Mouse (Mus musculus) gastrocnemius, postnatal 36 days (tissue): ENCODE data around the gene Olfr811. TPM values are rescaled to one million over a fixed set of nuclear protein-coding genes. Genes with fewer than 3 reads are reported as not detected.

Source experiments
- DNase-seq, 2 experiments: peaks; one replicate each; pipeline ENCODE4 v3.0.0; 2022
- intact Hi-C: fragments of 180-260 bp; cut with DNase I; formaldehyde crosslinking; loops from one replicate; pipeline ENCODE4 v1.15.1; 2025
- long read RNA-seq, 2 experiments: library from polyadenylated mRNA; stranded (forward); transcript quantifications; one replicate each; pipeline ENCODE4 v2.0.0; 2021
- total RNA-seq, 2 experiments: library from RNA; stranded (reverse); gene quantifications; 2 replicates each; pipeline ENCODE4 v1.2.3; 2021

The Olfr811 gene
- not detected for total RNA-seq
- long read RNA-seq, experiment 1: 0 reads
- long read RNA-seq, experiment 2: 0 reads

DNA sequence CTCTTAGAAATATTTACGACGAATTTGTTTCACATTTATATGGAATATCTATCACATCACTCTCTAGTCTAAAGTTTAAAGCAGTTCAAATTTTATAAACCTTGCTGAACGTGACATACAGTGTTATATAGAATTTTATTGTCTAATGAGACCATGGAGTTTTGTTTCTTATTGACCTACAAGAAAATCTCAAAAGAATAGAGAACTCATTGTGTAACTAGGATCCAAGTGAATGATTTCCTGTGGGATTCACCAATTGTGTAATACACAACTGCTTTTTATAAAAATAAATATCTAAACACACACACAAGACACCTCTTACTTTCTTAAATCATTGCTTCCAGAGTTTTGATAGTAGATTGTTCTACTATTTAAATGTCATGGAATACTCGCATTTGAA lies at the start of gene Olfr811:
Gene Olfr811, minus strand, starts transcription at position 101 of the 400 bp plus-strand sequence.
- intact Hi-C loops: no loop called here
- no peak for DNase-seq

DNA sequence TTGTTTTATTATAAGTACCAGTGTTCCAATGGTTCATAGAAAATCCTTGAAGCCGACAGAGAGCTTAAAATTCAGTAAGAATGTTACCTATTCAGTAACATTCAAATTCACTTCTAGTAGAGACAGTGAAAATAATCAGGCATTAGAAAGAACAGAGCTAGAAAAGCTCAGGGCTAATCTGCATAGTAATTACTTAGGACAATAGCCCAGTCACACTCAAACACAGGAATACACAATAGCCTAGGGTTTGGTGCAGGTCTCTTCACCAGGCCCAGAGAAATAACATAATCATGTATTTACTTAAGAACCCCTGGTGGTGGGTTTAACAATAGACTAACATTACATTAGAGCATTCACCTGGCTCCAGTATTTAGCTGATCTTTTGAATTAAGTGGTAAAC lies 43.1 kb upstream of the Olfr811 start:
- DNase-seq: no peak
- intact Hi-C loops: no loop called here

DNA sequence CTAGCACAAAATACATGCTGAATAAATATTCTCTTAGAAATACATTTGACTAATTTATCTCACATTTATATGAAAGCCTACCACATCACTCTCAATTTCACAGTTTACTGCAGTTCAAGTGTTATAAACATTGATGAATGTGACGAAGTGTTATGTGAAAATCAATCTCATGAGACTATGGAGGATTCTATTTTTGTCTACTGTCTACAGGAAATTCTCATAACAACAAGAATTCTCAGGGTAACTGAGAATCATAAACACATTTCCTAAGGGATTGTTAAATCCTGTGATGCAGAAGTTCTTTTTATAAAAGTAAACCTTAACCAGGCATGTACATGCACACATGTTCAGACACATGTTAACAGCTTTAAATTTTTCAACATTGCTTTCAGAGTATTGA lies 41.8 kb upstream of the Olfr811 start, which contains the start of gene Olfr812:
Gene Olfr812, minus strand, starts transcription at position 101 of the 400 bp plus-strand sequence.
- no peak for DNase-seq
- intact Hi-C loops: no loop called here

GRCm38 (mm10) chr10:129794817-129795216 lies 9.4 kb downstream of the Olfr811 start, which contains the start of gene Olfr810:
Gene Olfr810 (minus strand): TSS chr10:129794917.
- no peak for DNase-seq
- intact Hi-C loops: no loop called here

DNA sequence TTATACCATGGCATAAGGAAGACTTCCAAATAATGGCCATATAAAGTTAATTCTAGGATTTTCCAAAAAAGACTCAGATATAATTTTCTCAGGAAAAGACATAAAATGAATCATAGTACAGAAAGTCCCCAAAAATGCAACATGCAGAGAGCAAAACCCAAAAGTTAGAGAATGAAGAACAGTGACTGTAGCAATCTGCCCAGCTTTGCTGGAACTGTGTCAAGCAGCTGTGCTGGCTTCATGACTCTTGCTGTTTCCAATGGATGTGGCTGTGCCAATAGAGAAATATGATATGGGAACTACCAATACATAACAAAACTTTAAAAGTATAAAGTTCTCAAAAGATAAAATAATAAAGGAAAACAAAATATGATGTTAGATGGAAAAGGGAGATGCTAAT lies 26.1 kb downstream of the Olfr811 start:
- intact Hi-C loops: no loop called here
- DNase-seq: peak; percentile 16 to 31

GRCm38 (mm10) chr10:129774338-129774737 lies 29.9 kb downstream of the Olfr811 start, which contains the start of gene Olfr809:
Gene Olfr809 (plus strand): TSS chr10:129774638.
- DNase-seq: no peak
- intact Hi-C loops: no loop called here

- intact Hi-C loops: no loop called here
Measured at GRCm38 (mm10) chr10:129765182-129765581, 39.0 kb downstream of the Olfr811 start, which contains the start of gene Olfr808. Gene Olfr808 (plus strand): TSS chr10:129765482.

DNA sequence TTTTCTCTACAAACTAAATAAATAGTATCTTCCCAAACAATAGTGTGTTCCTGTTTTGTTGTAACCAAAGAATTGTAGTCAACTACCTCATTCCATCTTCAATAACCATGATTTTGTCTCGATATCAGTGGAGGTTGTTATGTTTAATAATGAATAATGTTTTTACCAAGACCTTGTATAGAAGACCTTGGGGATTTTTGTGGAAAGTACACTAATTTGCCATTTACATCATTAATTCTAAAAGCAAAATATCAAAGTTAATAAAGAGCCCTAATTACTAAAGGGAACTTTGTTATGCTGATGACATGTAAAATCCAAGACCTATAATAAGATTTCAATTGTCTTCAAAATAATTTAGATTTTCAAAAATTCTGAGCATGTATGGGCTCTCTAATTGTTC lies 46.5 kb downstream of the Olfr811 start, which contains the start of gene Olfr807:
Gene Olfr807, minus strand, starts transcription at position 101 of the 400 bp plus-strand sequence.
- DNase-seq: no peak
- intact Hi-C loops: no loop called here

More at GRCm38 (mm10) chr10:129765182-129765581, 39.0 kb downstream of the Olfr811 start, which contains the start of gene Olfr808:
- no peak for DNase-seq

Other genes starting within 250 kb of the Olfr811 start
- not detected for gene Olfr794, start 236.7 kb downstream of the Olfr811 start, total RNA-seq
- gene Olfr796, start 191.8 kb downstream of the Olfr811 start, total RNA-seq: not detected
- gene Olfr798, start 176.5 kb downstream of the Olfr811 start, total RNA-seq: not detected
- gene Olfr799, start 166.9 kb downstream of the Olfr811 start, total RNA-seq: not detected
- not detected for gene Olfr800, start 146.7 kb downstream of the Olfr811 start, total RNA-seq
- not detected for gene Olfr801, start 130.5 kb downstream of the Olfr811 start, total RNA-seq
- gene Olfr802, start 116.2 kb downstream of the Olfr811 start, total RNA-seq: not detected
- not detected for gene Olfr803, start 110.1 kb downstream of the Olfr811 start, total RNA-seq
- not detected for gene Olfr804, start 101.2 kb downstream of the Olfr811 start, total RNA-seq
- not detected for gene Olfr805, start 75.0 kb downstream of the Olfr811 start, total RNA-seq
- gene Olfr806, start 62.5 kb downstream of the Olfr811 start, total RNA-seq: not detected
- gene Olfr807, start 46.6 kb downstream of the Olfr811 start, total RNA-seq: not detected
- not detected for gene Olfr808, start 38.9 kb downstream of the Olfr811 start, total RNA-seq
- not detected for gene Olfr809, start 29.8 kb downstream of the Olfr811 start, total RNA-seq
- not detected for gene Olfr810, start 9.5 kb downstream of the Olfr811 start, total RNA-seq
- not detected for gene Olfr812, start 41.7 kb upstream of the Olfr811 start, total RNA-seq
- not detected for gene Olfr813, start 51.0 kb upstream of the Olfr811 start, total RNA-seq
- not detected for gene Olfr814, start 75.5 kb upstream of the Olfr811 start, total RNA-seq
- gene Olfr815, start 101.5 kb upstream of the Olfr811 start, total RNA-seq: not detected
- gene Olfr816, start 111.2 kb upstream of the Olfr811 start, total RNA-seq: not detected
- not detected for gene Olfr818, start 144.7 kb upstream of the Olfr811 start, total RNA-seq
- not detected for gene Olfr819, start 162.9 kb upstream of the Olfr811 start, total RNA-seq
- gene Olfr247, start 171.7 kb upstream of the Olfr811 start, total RNA-seq: not detected
- not detected for gene Gm10310, start 180.7 kb upstream of the Olfr811 start, total RNA-seq
- gene Olfr820, start 208.2 kb upstream of the Olfr811 start, total RNA-seq: not detected
- gene Olfr821, start 226.0 kb upstream of the Olfr811 start, total RNA-seq: not detected